Mouse (Mus musculus): ENCODE measurements around the gene Nup210. TPM values are rescaled to one million over a fixed set of nuclear protein-coding genes. Genes with fewer than 3 reads are reported as not detected.

Nup210 gene
- total and polyA plus RNA-seq, 2 experiments from 2014 or later, result 17.2 to 67.8 TPM

- Histone ChIP-seq H3K9ac (replicated peaks; ENCODE audit: low read length, poor library complexity, severe bottlenecking) (no peak overlapping the region), H3K36me3 (ENCODE audit: insufficient read depth, low read length) (no peaks in the 10 kb centered on the region), H3K4me2 (ENCODE audit: low read depth, low read length, poor library complexity, severe bottlenecking) (no peak overlapping the region), H3K4me1 (ENCODE audit: insufficient read depth, low read length) (0 out of 2 replicates have a peak, but pooled peaks cover 12% of the 10 kb centered on the region), H3K9me3 (ENCODE audit: low read length) (no peaks in the 10 kb centered on the region), H3K27me3 (ENCODE audit: insufficient read depth, low read length) (no peaks in the 10 kb centered on the region), H3K27ac (ENCODE audit: low read depth, low read length) (no peak overlapping the region), H3K4me3 (ENCODE audit: low read depth, low read length) (no peak overlapping the region)
- DNase-seq (ENCODE audit: low spot score) (no peak), ATAC-seq (ENCODE audit: low FRiP score) (no peak)
- TF ChIP-seq CTCF (IDR thresholded peaks at IDR 0.05), result no peak
Measured at GRCm38 (mm10) chr6:91118526-91118925, 1.9 kb upstream of the Nup210 start.

GRCm38 (mm10) chr6:91117149-91117548 is 520 bp upstream of the Nup210 start:
- no peaks in the 10 kb centered on the region for H3K27me3 ChIP-seq (ENCODE audit: insufficient read depth, low read length)
- DNase-seq (ENCODE audit: low spot score) (peak; percentile 74), ATAC-seq (ENCODE audit: low FRiP score) (peak; percentile 67)
- 0 out of 2 replicates have a peak, but pooled peaks cover 12% of the 10 kb centered on the region for H3K4me1 ChIP-seq (ENCODE audit: insufficient read depth, low read length)
- TF ChIP-seq CTCF (IDR thresholded peaks at IDR 0.05), result no peak
- peak overlapping the region; percentile 86 for H3K27ac ChIP-seq (ENCODE audit: low read depth, low read length)
- peak overlapping the region; percentile 69; the same call in 1 of the 2 replicates for H3K9ac ChIP-seq (replicated peaks; ENCODE audit: low read length, poor library complexity, severe bottlenecking)
- WGBS, result 0% methylated on average over 9 of the region's 9 CpGs
- H3K4me2 ChIP-seq (ENCODE audit: low read depth, low read length, poor library complexity, severe bottlenecking), result peak overlapping the region; percentile 79
- H3K4me3 ChIP-seq (ENCODE audit: low read depth, low read length), result peak overlapping the region; percentile 58
- no peaks in the 10 kb centered on the region for H3K9me3 ChIP-seq (ENCODE audit: low read length)
- H3K36me3 ChIP-seq (ENCODE audit: insufficient read depth, low read length), result no peaks in the 10 kb centered on the region

- peak overlapping the region; percentile 79 for H3K4me2 ChIP-seq (ENCODE audit: low read depth, low read length, poor library complexity, severe bottlenecking)
- 16% methylated on average over 4 of the region's 4 CpGs for WGBS
- H3K9me3 ChIP-seq (ENCODE audit: low read length), result no peaks in the 10 kb centered on the region
- ATAC-seq (ENCODE audit: low FRiP score) (no peak), DNase-seq (ENCODE audit: low spot score) (no peak)
- no peaks in the 10 kb centered on the region for H3K27me3 ChIP-seq (ENCODE audit: insufficient read depth, low read length)
- H3K36me3 ChIP-seq (ENCODE audit: insufficient read depth, low read length), result no peaks in the 10 kb centered on the region
- H3K27ac ChIP-seq (ENCODE audit: low read depth, low read length), result peak overlapping the region; percentile 86
- H3K4me1 ChIP-seq (ENCODE audit: insufficient read depth, low read length), result 0 out of 2 replicates have a peak, but pooled peaks cover 12% of the 10 kb centered on the region
- no peak for TF ChIP-seq CTCF (IDR thresholded peaks at IDR 0.05)
- H3K9ac ChIP-seq (replicated peaks; ENCODE audit: low read length, poor library complexity, severe bottlenecking), result peak overlapping the region; percentile 69
- peak overlapping the region; percentile 58 for H3K4me3 ChIP-seq (ENCODE audit: low read depth, low read length)
Measured at GRCm38 (mm10) chr6:91115863-91116243, 776 bp downstream of the Nup210 start.

GRCm38 (mm10) chr6:91115158-91115557 is 1.5 kb downstream of the Nup210 start:
- no peak for ATAC-seq (ENCODE audit: low FRiP score)
- Histone ChIP-seq H3K4me1 (ENCODE audit: insufficient read depth, low read length) (0 out of 2 replicates have a peak, but pooled peaks cover 12% of the 10 kb centered on the region), H3K27me3 (ENCODE audit: insufficient read depth, low read length) (no peaks in the 10 kb centered on the region), H3K36me3 (ENCODE audit: insufficient read depth, low read length) (no peaks in the 10 kb centered on the region), H3K9ac (replicated peaks; ENCODE audit: low read length, poor library complexity, severe bottlenecking) (no peak overlapping the region), H3K27ac (ENCODE audit: low read depth, low read length) (no peak overlapping the region), H3K9me3 (ENCODE audit: low read length) (no peaks in the 10 kb centered on the region), H3K4me3 (ENCODE audit: low read depth, low read length) (peak overlapping the region; percentile 58; the same call in 1 of the 2 replicates), H3K4me2 (ENCODE audit: low read depth, low read length, poor library complexity, severe bottlenecking) (peak overlapping the region; percentile 79)
- TF ChIP-seq CTCF (IDR thresholded peaks at IDR 0.05), result no peak
- 41% methylated on average over 1 of the region's 1 CpGs for WGBS
- no peak for DNase-seq (ENCODE audit: low spot score)

GRCm38 (mm10) chr6:91114716-91115115 is 1.9 kb downstream of the Nup210 start:
- H3K4me2 ChIP-seq (ENCODE audit: low read depth, low read length, poor library complexity, severe bottlenecking), result peak overlapping the region; percentile 79; the same call in 1 of the 2 replicates
- no peak overlapping the region for H3K4me3 ChIP-seq (ENCODE audit: low read depth, low read length)
- 0 out of 2 replicates have a peak, but pooled peaks cover 12% of the 10 kb centered on the region for H3K4me1 ChIP-seq (ENCODE audit: insufficient read depth, low read length)
- H3K27me3 ChIP-seq (ENCODE audit: insufficient read depth, low read length), result no peaks in the 10 kb centered on the region
- H3K27ac ChIP-seq (ENCODE audit: low read depth, low read length), result no peak overlapping the region
- H3K36me3 ChIP-seq (ENCODE audit: insufficient read depth, low read length), result no peaks in the 10 kb centered on the region
- WGBS, result 40% methylated on average over 2 of the region's 2 CpGs
- no peak for ATAC-seq (ENCODE audit: low FRiP score)
- no peaks in the 10 kb centered on the region for H3K9me3 ChIP-seq (ENCODE audit: low read length)
- DNase-seq (ENCODE audit: low spot score), result no peak
- no peak overlapping the region for H3K9ac ChIP-seq (replicated peaks; ENCODE audit: low read length, poor library complexity, severe bottlenecking)
- no peak for TF ChIP-seq CTCF (IDR thresholded peaks at IDR 0.05)

- H3K9ac ChIP-seq (replicated peaks; ENCODE audit: low read length, poor library complexity, severe bottlenecking), result no peak overlapping the region
- H3K9me3 ChIP-seq (ENCODE audit: low read length), result no peaks in the 10 kb centered on the region
- H3K4me3 ChIP-seq (ENCODE audit: low read depth, low read length), result no peak overlapping the region
- H3K27me3 ChIP-seq (ENCODE audit: insufficient read depth, low read length), result no peaks in the 10 kb centered on the region
- ATAC-seq (ENCODE audit: low FRiP score), result no peak
- WGBS, result 99% methylated on average over 3 of the region's 3 CpGs
- no peak overlapping the region for H3K4me2 ChIP-seq (ENCODE audit: low read depth, low read length, poor library complexity, severe bottlenecking)
- H3K27ac ChIP-seq (ENCODE audit: low read depth, low read length), result no peak overlapping the region
- H3K36me3 ChIP-seq (ENCODE audit: insufficient read depth, low read length), result no peaks in the 10 kb centered on the region
- no peak for TF ChIP-seq CTCF (IDR thresholded peaks at IDR 0.05)
- no peak for DNase-seq (ENCODE audit: low spot score)
- H3K4me1 ChIP-seq (ENCODE audit: insufficient read depth, low read length), result 0 out of 2 replicates have a peak, but pooled peaks cover 4% of the 10 kb centered on the region
Measured at GRCm38 (mm10) chr6:91111954-91112252, 4.7 kb downstream of the Nup210 start.
